Mouse (Mus musculus) cortical plate, adult 2 months (tissue): ENCODE data around the gene Cpvl.

Experiments
- CTCF ChIP-seq: fragments of 200-500 bp; IDR thresholded peaks from 2 replicates; pipeline ENCODE4 v1.5.1; 2011; ENCODE audit warnings: mild to moderate bottlenecking, control low read depth, low read length; ENCODE audit not compliant: insufficient read depth; ENCODE audit errors: extremely low read depth
- POLR2A ChIP-seq: fragments of 200-500 bp; IDR thresholded peaks from 2 replicates; pipeline ENCODE4 v1.6.1; 2011; ENCODE audit warnings: mild to moderate bottlenecking, low read length, control low read depth; ENCODE audit not compliant: insufficient read depth; ENCODE audit errors: extremely low read depth

- no peak for TF ChIP-seq CTCF
- TF ChIP-seq POLR2A = no peak
These were observed 115.5 kb downstream of the Cpvl start for GRCm38 (mm10) chr6:53863011-53863410.
